Mouse (Mus musculus) hindbrain, postnatal 0 days (tissue): ENCODE measurements at regions not wholly inside any gene's neighbourhood (a gene's known extent, or its start where the extent isn't known, plus 50 kb on each side); places are given as distances from the start of the nearest gene placed in this dataset.
A peak's percentile ranks its signal among the peaks of the same experiment; 100 is the strongest.

ENCODE experiments used
- ATAC-seq: fragments of 200-750 bp; cut with Nextera tagmentation; 2 replicates; pipeline ENCODE4 v1.8.0; 2017; ENCODE audit warnings: mild to moderate bottlenecking, moderate TSS enrichment, moderate library complexity
- DNase-seq: peaks from one replicate; pipeline ENCODE4 v3.0.0-alpha.2; 2015; ENCODE audit warnings: low spot score
- H3K27ac ChIP-seq: fragments of 300-500 bp; sonication (generic); 2 replicates; pipeline ENCODE4 v1.5.1; 2014; ENCODE audit warnings: mild to moderate bottlenecking
- H3K27me3 ChIP-seq: fragments of 300-500 bp; sonication (generic); 2 replicates; pipeline ENCODE4 v1.6.1; 2014; ENCODE audit warnings: low read length, mixed read lengths; ENCODE audit not compliant: insufficient read depth
- H3K36me3 ChIP-seq: fragments of 300-500 bp; sonication (generic); 2 replicates; pipeline ENCODE4 v1.6.1; 2014; ENCODE audit warnings: low read length, mixed read lengths; ENCODE audit not compliant: insufficient read depth
- H3K4me1 ChIP-seq: fragments of 300-500 bp; sonication (generic); 2 replicates; pipeline ENCODE4 v1.6.1; 2014; ENCODE audit warnings: antibody characterized with exemption, low read length, mixed read lengths; ENCODE audit not compliant: insufficient read depth
- H3K4me2 ChIP-seq: fragments of 300-500 bp; sonication (generic); 2 replicates; pipeline ENCODE4 v1.6.1; 2014; ENCODE audit warnings: low read depth, mild to moderate bottlenecking, low read length, moderate library complexity, mixed read lengths
- H3K4me3 ChIP-seq: fragments of 300-500 bp; sonication (generic); 2 replicates; pipeline ENCODE4 v1.5.1; 2014; ENCODE audit warnings: low read length
- H3K9ac ChIP-seq: fragments of 300-500 bp; sonication (generic); replicated peaks from 2 replicates; pipeline ENCODE4 v1.6.1; 2014; ENCODE audit warnings: mild to moderate bottlenecking, low read length, moderate library complexity, mixed read lengths
- H3K9me3 ChIP-seq: fragments of 300-500 bp; sonication (generic); 2 replicates; pipeline ENCODE4 v1.6.1; 2016; ENCODE audit warnings: low read length, mixed read lengths
- CTCF ChIP-seq: IDR thresholded peaks from 2 replicates; pipeline ENCODE4 v1.5.1; 2016; ENCODE audit warnings: antibody characterized with exemption, control low read depth, low read depth
- WGBS: fragments of 180-500 bp; shearing (Covaris S2); extraction: QIAGEN DNeasy Blood & Tissue Kit; methylation state at CpG from one replicate; pipeline ENCODE4 v1.1.7; 2014; 5-methylcytosine and 5-hydroxymethylcytosine counted together

GRCm38 (mm10) chr13:110477709-110478108 is 82.9 kb downstream of the Plk2 start:
- Histone ChIP-seq H3K9ac (no peak overlapping the region), H3K4me1 (no peaks in the 10 kb centered on the region), H3K4me3 (no peak overlapping the region), H3K27me3 (no peaks in the 10 kb centered on the region), H3K27ac (no peak overlapping the region), H3K9me3 (no peaks in the 10 kb centered on the region), H3K4me2 (no peak overlapping the region), H3K36me3 (no peaks in the 10 kb centered on the region)
- WGBS = 91% methylated on average over 5 of the region's 5 CpGs
- ATAC-seq (no peak), DNase-seq (no peak)
- no peak for TF ChIP-seq CTCF

- TF ChIP-seq CTCF = no peak
- Histone ChIP-seq H3K27me3 (no peaks in the 10 kb centered on the region), H3K9ac (no peak overlapping the region), H3K4me3 (no peak overlapping the region), H3K27ac (no peak overlapping the region), H3K9me3 (no peaks in the 10 kb centered on the region), H3K36me3 (no peaks in the 10 kb centered on the region), H3K4me1 (no peaks in the 10 kb centered on the region), H3K4me2 (no peak overlapping the region)
- no peak for ATAC-seq
- WGBS = 90% methylated on average over 5 of the region's 6 CpGs
- DNase-seq = no peak
Observed at GRCm38 (mm10) chr13:110484358-110484940, 89.6 kb downstream of the Plk2 start.

GRCm38 (mm10) chr13:110485515-110485914 is 90.7 kb downstream of the Plk2 start:
- TF ChIP-seq CTCF = no peak
- 88% methylated on average over 1 of the region's 1 CpGs for WGBS
- no peaks in the 10 kb centered on the region for H3K36me3 ChIP-seq

GRCm38 (mm10) chr13:110490166-110490565 is 95.3 kb downstream of the Plk2 start:
- no peak for ATAC-seq
- no peaks in the 10 kb centered on the region for H3K9me3 ChIP-seq
- H3K27ac ChIP-seq = no peak overlapping the region
- no peak for TF ChIP-seq CTCF
- DNase-seq = no peak
- H3K4me1 ChIP-seq = 0 out of 2 replicates have a peak, but pooled peaks cover 2% of the 10 kb centered on the region
- H3K36me3 ChIP-seq = no peaks in the 10 kb centered on the region
- H3K4me3 ChIP-seq = no peak overlapping the region
- no peaks in the 10 kb centered on the region for H3K27me3 ChIP-seq
- no peak overlapping the region for H3K9ac ChIP-seq
- H3K4me2 ChIP-seq = no peak overlapping the region
- WGBS = 83% methylated on average over 2 of the region's 2 CpGs

More at GRCm38 (mm10) chr13:110485515-110485914, 90.7 kb downstream of the Plk2 start:
- Histone ChIP-seq H3K4me2 (no peak overlapping the region), H3K4me1 (no peaks in the 10 kb centered on the region), H3K9ac (no peak overlapping the region), H3K9me3 (no peaks in the 10 kb centered on the region), H3K27ac (no peak overlapping the region), H3K27me3 (no peaks in the 10 kb centered on the region), H3K4me3 (no peak overlapping the region)
- ATAC-seq (no peak), DNase-seq (no peak)

GRCm38 (mm10) chr13:110492296-110493001 is 97.6 kb downstream of the Plk2 start:
- Histone ChIP-seq H3K9ac (no peak overlapping the region), H3K4me1 (0 out of 2 replicates have a peak, but pooled peaks cover 2% of the 10 kb centered on the region), H3K27me3 (no peaks in the 10 kb centered on the region), H3K4me2 (peak overlapping the region; percentile 44), H3K9me3 (no peaks in the 10 kb centered on the region), H3K36me3 (no peaks in the 10 kb centered on the region), H3K27ac (peak overlapping the region; percentile 36; the same call in 1 of the 2 replicates), H3K4me3 (0 out of 2 replicates have a peak overlapping the region, but pooled peaks have one; percentile 1)
- no peak for TF ChIP-seq CTCF
- ATAC-seq = peak; percentile 94
- DNase-seq = peak; percentile 84
- 22% methylated on average over 9 of the region's 9 CpGs for WGBS

GRCm38 (mm10) chr13:110493002-110493552 is 98.2 kb downstream of the Plk2 start:
- no peak for TF ChIP-seq CTCF
- Histone ChIP-seq H3K9me3 (no peaks in the 10 kb centered on the region), H3K36me3 (no peaks in the 10 kb centered on the region), H3K9ac (no peak overlapping the region), H3K4me3 (0 out of 2 replicates have a peak overlapping the region, but pooled peaks have one; percentile 1), H3K4me1 (0 out of 2 replicates have a peak, but pooled peaks cover 2% of the 10 kb centered on the region), H3K27me3 (no peaks in the 10 kb centered on the region), H3K4me2 (peak overlapping the region; percentile 44), H3K27ac (peak overlapping the region; percentile 36; the same call in 1 of the 2 replicates)
- 48% methylated on average over 7 of the region's 7 CpGs for WGBS
- ATAC-seq (no peak), DNase-seq (no peak)
